Mouse (Mus musculus) neutrophil, adult 83 days (primary cell): ENCODE data around the gene 4930522H14Rik. TPM values are rescaled to one million over a fixed set of nuclear protein-coding genes. Genes with fewer than 3 reads are reported as not detected.

Experiments
- total RNA-seq, 2 experiments: library from RNA; stranded (reverse); gene quantifications; one replicate each; pipeline ENCODE4 v1.2.4; 2023

Gene 4930522H14Rik
- not detected for total RNA-seq

DNA sequence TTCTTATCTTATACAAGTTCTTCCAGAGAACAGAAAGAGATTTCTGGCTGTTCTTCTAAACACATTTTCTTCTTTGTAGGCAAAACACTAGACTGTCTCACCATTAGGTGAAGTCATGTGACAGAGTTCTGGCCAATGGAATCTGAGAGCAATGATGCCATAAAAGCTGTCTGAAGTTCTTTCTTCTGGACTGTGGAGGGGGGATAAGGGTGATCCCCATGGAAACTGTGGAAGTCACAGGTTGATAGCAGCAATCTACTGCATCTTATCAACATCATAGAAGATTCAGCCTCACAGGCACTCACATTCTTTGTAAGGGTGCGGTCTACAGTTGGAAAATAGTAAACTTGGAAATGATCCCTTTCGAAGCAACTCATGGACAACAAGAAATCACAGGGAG is at the start of gene 4930522H14Rik:
4930522H14Rik (minus strand) TSS at position 187 of the 400 bp plus-strand sequence.

GRCm38 (mm10) chr4:109484621-109485020 is 46.5 kb downstream of the 4930522H14Rik start, which contains the start of gene Rnf11:
Gene Rnf11, minus strand, starts transcription at chr4:109484728.

Other genes starting within 250 kb of the 4930522H14Rik start
- gene Ttc39a, start 124.7 kb downstream of the 4930522H14Rik start, total RNA-seq, result 1 to 10 TPM; 1.1 to 1.6 TPM
- 10 to 100 TPM; 40.3 to 51.5 TPM for gene Rnf11, start 46.6 kb downstream of the 4930522H14Rik start, total RNA-seq
- 10 to 100 TPM; 44.7 to 48.3 TPM for gene Cdkn2c, start 135.9 kb upstream of the 4930522H14Rik start, total RNA-seq
- gene Faf1, start 145.3 kb upstream of the 4930522H14Rik start, total RNA-seq, result 10 to 100 TPM; 22.6 to 24.5 TPM